Comparison of ENCODE assay signal across 28 mouse cellular contexts in genomic region chr2:139712046-139712445, GRCm38 (mm10). TPM values are rescaled to one million over a fixed set of nuclear protein-coding genes. Genes with fewer than 3 reads are reported as not detected.
DNase-seq lines count a peak whose midpoint lies in the region; ATAC-seq and TF ChIP-seq lines count a peak whose summit lies in the region.
"Had no signal": no experiment of that assay in that cellular context is flagged by ENCODE, and none has a peak within 500 bp of the region (broad histone marks: within the 10 kb centered on the region; RNA-seq: fewer than 3 reads in every experiment).

No protein-coding gene starts in this region.

- DNase-seq in forebrain, postnatal 0 days: no peak
- no peak for DNase-seq in forebrain, embryonic 14.5 days (ENCODE audit: low spot score)
- DNase-seq in midbrain, embryonic 10.5 days (ENCODE audit: low spot score): no peak
- DNase-seq in neural tube, embryonic 10.5 days (ENCODE audit: extremely low spot score, low spot score): no peak
- no peak for DNase-seq in thymus, postnatal 0 days (ENCODE audit: low spot score)
- DNase-seq in left cerebral cortex, adult 2 months (ENCODE audit: extremely low spot score in 1 of 2, low spot score in 2 of 2): no peak
- DNase-seq: adrenal gland, postnatal 10 days; adrenal gland, postnatal 36 days; cerebellum, adult 11 months; cerebellum, adult 2 months; cerebellum, adult 9-11 months; cerebellum, postnatal 25 days; gastrocnemius, adult 2 months; gastrocnemius, postnatal 14 days; heart, adult 18-20 months; heart, postnatal 10 days; heart, postnatal 36 days had no signal

- peak; percentile 40; the same call in 1 of the 2 replicates for ATAC-seq in forebrain, postnatal 0 days
- ATAC-seq in forebrain, embryonic 14.5 days: no peak
- ATAC-seq in midbrain, embryonic 13.5 days: peak; percentile 60
- 0 out of 2 replicates have a peak, but pooled peaks have one; percentile 28 for ATAC-seq in neural tube, embryonic 14.5 days (ENCODE audit: low read depth)
- ATAC-seq: forebrain, embryonic 15.5 days; Patski had no signal

- no peak overlapping the region for H3K4me3 ChIP-seq in forebrain, postnatal 0 days (ENCODE audit: low read depth, low read length)
- no peak overlapping the region for H3K4me3 ChIP-seq in forebrain, embryonic 14.5 days (ENCODE audit: low read depth, low read length)
- no peak overlapping the region for H3K4me3 ChIP-seq in midbrain, embryonic 13.5 days (replicated peaks)
- no peak overlapping the region for H3K4me3 ChIP-seq in midbrain, embryonic 10.5 days
- H3K4me3 ChIP-seq in neural tube, embryonic 14.5 days (ENCODE audit: low read depth, low read length): no peak overlapping the region
- no peak overlapping the region for H3K4me3 ChIP-seq in left cerebral cortex, adult 2 months
- H3K4me3 ChIP-seq: embryonic facial prominence, embryonic 12.5 days; embryonic facial prominence, embryonic 15.5 days; forebrain, embryonic 15.5 days; gastrocnemius, adult 2 months; heart, embryonic 12.5 days; heart, embryonic 15.5 days had no signal

- WGBS in forebrain, postnatal 0 days: 68% methylated on average over 10 of the region's 10 CpGs
- 71% methylated on average over 10 of the region's 10 CpGs for WGBS in forebrain, embryonic 14.5 days
- 75% methylated on average over 10 of the region's 10 CpGs for WGBS in midbrain, embryonic 13.5 days
- 92% methylated on average over 10 of the region's 10 CpGs for WGBS in midbrain, embryonic 10.5 days
- 56% methylated on average over 10 of the region's 10 CpGs for WGBS in neural tube, embryonic 14.5 days

- H3K9ac ChIP-seq in forebrain, postnatal 0 days: no peak overlapping the region
- no peak overlapping the region for H3K9ac ChIP-seq in forebrain, embryonic 14.5 days (ENCODE audit: low read length)
- H3K9ac ChIP-seq in midbrain, embryonic 13.5 days (replicated peaks): no peak overlapping the region
- no peak overlapping the region for H3K9ac ChIP-seq in neural tube, embryonic 14.5 days (replicated peaks; ENCODE audit: low read depth, low read length)
- H3K9ac ChIP-seq: embryonic facial prominence, embryonic 12.5 days; embryonic facial prominence, embryonic 15.5 days; forebrain, embryonic 15.5 days; heart, embryonic 12.5 days; heart, embryonic 15.5 days; hindbrain, embryonic 14.5 days had no signal

- no peaks in the 10 kb centered on the region for H3K9me3 ChIP-seq in forebrain, postnatal 0 days (ENCODE audit: low read length)
- no peaks in the 10 kb centered on the region for H3K9me3 ChIP-seq in forebrain, embryonic 14.5 days (replicated peaks; ENCODE audit: control insufficient read depth, low read length)
- peaks cover 3% of the 10 kb centered on the region; the same call in 1 of the 2 replicates for H3K9me3 ChIP-seq in midbrain, embryonic 13.5 days
- 0 out of 2 replicates have a peak, but pooled peaks cover 4% of the 10 kb centered on the region for H3K9me3 ChIP-seq in midbrain, embryonic 10.5 days (replicated peaks)
- H3K9me3 ChIP-seq in neural tube, embryonic 14.5 days (ENCODE audit: control insufficient read depth, low read length): no peaks in the 10 kb centered on the region
- H3K9me3 ChIP-seq: embryonic facial prominence, embryonic 12.5 days; embryonic facial prominence, embryonic 15.5 days; forebrain, embryonic 15.5 days; G1E; heart, embryonic 15.5 days had no signal

- no peak for TF ChIP-seq CTCF in forebrain, postnatal 0 days (IDR thresholded peaks at IDR 0.05; ENCODE audit: low read depth)
- no peak for TF ChIP-seq CTCF in left cerebral cortex, adult 2 months (IDR thresholded peaks at IDR 0.05)

- no peak overlapping the region for H3K27ac ChIP-seq in forebrain, postnatal 0 days (ENCODE audit: low read depth, low read length)
- no peak overlapping the region for H3K27ac ChIP-seq in forebrain, embryonic 14.5 days (ENCODE audit: low read depth, low read length)
- H3K27ac ChIP-seq in midbrain, embryonic 13.5 days: no peak overlapping the region
- H3K27ac ChIP-seq in midbrain, embryonic 10.5 days (replicated peaks): no peak overlapping the region
- no peak overlapping the region for H3K27ac ChIP-seq in neural tube, embryonic 14.5 days (ENCODE audit: low read depth, low read length)
- H3K27ac ChIP-seq in left cerebral cortex, adult 2 months: no peak overlapping the region
- H3K27ac ChIP-seq: embryonic facial prominence, embryonic 12.5 days; embryonic facial prominence, embryonic 15.5 days; forebrain, embryonic 15.5 days; gastrocnemius, adult 2 months; heart, embryonic 15.5 days; hindbrain, embryonic 14.5 days had no signal

- H3K36me3 ChIP-seq in forebrain, postnatal 0 days (ENCODE audit: insufficient read depth): no peaks in the 10 kb centered on the region
- no peaks in the 10 kb centered on the region for H3K36me3 ChIP-seq in forebrain, embryonic 14.5 days (ENCODE audit: control insufficient read depth, insufficient read depth, low read length)
- H3K36me3 ChIP-seq in midbrain, embryonic 13.5 days: no peaks in the 10 kb centered on the region
- no peaks in the 10 kb centered on the region for H3K36me3 ChIP-seq in midbrain, embryonic 10.5 days
- no peaks in the 10 kb centered on the region for H3K36me3 ChIP-seq in neural tube, embryonic 14.5 days (ENCODE audit: control insufficient read depth, insufficient read depth, low read length)
- H3K36me3 ChIP-seq: embryonic facial prominence, embryonic 12.5 days; embryonic facial prominence, embryonic 15.5 days; forebrain, embryonic 15.5 days; G1E; heart, embryonic 12.5 days; heart, embryonic 15.5 days had no signal

- intact Hi-C loops in left cerebral cortex, adult 2 months (cut with DNase I): no loop called here

- no peak overlapping the region for H3K4me2 ChIP-seq in forebrain, postnatal 0 days (ENCODE audit: low read depth)
- H3K4me2 ChIP-seq in forebrain, embryonic 14.5 days (ENCODE audit: low read length): no peak overlapping the region
- H3K4me2 ChIP-seq in midbrain, embryonic 13.5 days (replicated peaks): no peak overlapping the region
- H3K4me2 ChIP-seq in neural tube, embryonic 14.5 days (ENCODE audit: low read depth, low read length): no peak overlapping the region
- H3K4me2 ChIP-seq: embryonic facial prominence, embryonic 12.5 days; embryonic facial prominence, embryonic 15.5 days; forebrain, embryonic 15.5 days; heart, embryonic 12.5 days; heart, embryonic 15.5 days; hindbrain, embryonic 14.5 days had no signal

- H3K4me1 ChIP-seq in forebrain, postnatal 0 days (ENCODE audit: insufficient read depth): no peaks in the 10 kb centered on the region
- H3K4me1 ChIP-seq in forebrain, embryonic 14.5 days (ENCODE audit: control insufficient read depth, insufficient read depth, low read length): 0 out of 2 replicates have a peak, but pooled peaks cover 3% of the 10 kb centered on the region
- H3K4me1 ChIP-seq in midbrain, embryonic 13.5 days (replicated peaks): peaks cover 8% of the 10 kb centered on the region; the same call in 1 of the 2 replicates
- no peaks in the 10 kb centered on the region for H3K4me1 ChIP-seq in midbrain, embryonic 10.5 days
- H3K4me1 ChIP-seq in neural tube, embryonic 14.5 days (ENCODE audit: control insufficient read depth, insufficient read depth, low read length): no peaks in the 10 kb centered on the region
- H3K4me1 ChIP-seq: embryonic facial prominence, embryonic 12.5 days; embryonic facial prominence, embryonic 15.5 days; forebrain, embryonic 15.5 days; heart, embryonic 12.5 days; heart, embryonic 15.5 days had no signal

- H3K27me3 ChIP-seq in forebrain, postnatal 0 days (ENCODE audit: insufficient read depth, low read length): no peaks in the 10 kb centered on the region
- no peaks in the 10 kb centered on the region for H3K27me3 ChIP-seq in forebrain, embryonic 14.5 days (replicated peaks; ENCODE audit: control insufficient read depth, insufficient read depth, low read length)
- no peaks in the 10 kb centered on the region for H3K27me3 ChIP-seq in midbrain, embryonic 13.5 days
- H3K27me3 ChIP-seq in midbrain, embryonic 10.5 days (ENCODE audit: low read depth, poor library complexity, severe bottlenecking): no peaks in the 10 kb centered on the region
- H3K27me3 ChIP-seq in neural tube, embryonic 14.5 days (ENCODE audit: control insufficient read depth, insufficient read depth, low read length): no peaks in the 10 kb centered on the region
- H3K27me3 ChIP-seq: embryonic facial prominence, embryonic 12.5 days; embryonic facial prominence, embryonic 15.5 days; forebrain, embryonic 15.5 days; heart, embryonic 12.5 days; heart, embryonic 15.5 days had no signal

RNA-seq across cellular contexts. Expression of gene Ism1, which starts 34.1 kb away (rescaled TPM):
- 1.8 and 2.4 TPM in 2 replicates for total RNA-seq in forebrain, postnatal 0 days (2014; rRNA removed)
- polyA plus RNA-seq in forebrain, postnatal 0 days (2015; fragmentation: Nextera tagmentation; extraction: Ambion mirVana): 0.38 and 0.64 TPM in 2 replicates
- 0.32 and 0.50 TPM in 2 replicates for polyA plus RNA-seq in forebrain, embryonic 14.5 days (2014; fragmentation: Nextera tagmentation; extraction: Ambion mirVana)
- 0.36 and 0.50 TPM in 2 replicates for polyA plus RNA-seq in midbrain, embryonic 13.5 days (2015; fragmentation: Nextera tagmentation; extraction: Ambion mirVana)
- 0.85 and 0.87 TPM in 2 replicates for polyA plus RNA-seq in midbrain, embryonic 10.5 days (2016; fragmentation: Nextera tagmentation; extraction: Ambion mirVana)
- polyA plus RNA-seq in neural tube, embryonic 14.5 days (2014; fragmentation: Nextera tagmentation; extraction: Ambion mirVana): 0.94 and 1.1 TPM in 2 replicates
- 0.12 and 0.13 TPM in 2 replicates for polyA plus RNA-seq in thymus, postnatal 0 days (2015; fragmentation: Nextera tagmentation; extraction: Ambion mirVana)
- total RNA-seq in left cerebral cortex, adult 2 months (2021): 1 to 10 TPM; 6.6 to 7.3 TPM
- total RNA-seq: common myeloid progenitor, adult 5-6 weeks had no signal
- polyA plus RNA-seq: G1E, Patski had no signal
